Mouse (Mus musculus) heart, adult 8-10 months (tissue): ENCODE measurements around the gene Trappc4. TPM values are rescaled to one million over a fixed set of nuclear protein-coding genes. Genes with fewer than 3 reads are reported as not detected.
"Not testable (repeated sequence)": the region's sequence is repeated elsewhere in the genome, so short reads cannot be mapped to it uniquely, and the experiment has no call there.

Source experiments
- DNase-seq: peaks from one replicate; pipeline ENCODE4 v3.0.0; 2022; ENCODE audit warnings: low spot score
- total RNA-seq, 4 experiments: library from RNA; stranded (reverse); gene quantifications; 2 replicates each; pipeline ENCODE4 v1.2.4; 2022

The Trappc4 gene
- total RNA-seq = 10 to 100 TPM; 38.3 to 42.9 (median 41.2) TPM

- peak; percentile 95 for DNase-seq
Observed at GRCm38 (mm10) chr9:44406906-44407751, at the start of gene Trappc4, which contains the start of gene Rps25. Gene Trappc4, minus strand, starts transcription at chr9:44407600. Gene Rps25, plus strand, starts transcription at chr9:44407139.

- DNase-seq = no peak
Observed at GRCm38 (mm10) chr9:44454891-44455220, 47.5 kb upstream of the Trappc4 start, which contains the start of gene Upk2. Gene Upk2, minus strand, starts transcription at chr9:44454976.

GRCm38 (mm10) chr9:44454132-44454890, 46.9 kb upstream of the Trappc4 start:
- DNase-seq = peak; percentile 77

GRCm38 (mm10) chr9:44450387-44450786, 43.0 kb upstream of the Trappc4 start:
- DNase-seq = no peak

- not testable (repeated sequence) for DNase-seq
Observed at GRCm38 (mm10) chr9:44444402-44445025, 37.1 kb upstream of the Trappc4 start.

- DNase-seq = no peak
Observed at GRCm38 (mm10) chr9:44440961-44441360, 33.6 kb upstream of the Trappc4 start, which contains the start of gene Foxr1. Gene Foxr1, minus strand, starts transcription at chr9:44441136.

- DNase-seq = no peak
Observed at GRCm38 (mm10) chr9:44435747-44436146, 28.3 kb upstream of the Trappc4 start.

- no peak for DNase-seq
Observed at GRCm38 (mm10) chr9:44432577-44433185, 25.3 kb upstream of the Trappc4 start.

- no peak for DNase-seq
Observed at GRCm38 (mm10) chr9:44423576-44423975, 16.2 kb upstream of the Trappc4 start.

GRCm38 (mm10) chr9:44420280-44420898, 13.0 kb upstream of the Trappc4 start:
- no peak for DNase-seq

GRCm38 (mm10) chr9:44419730-44420129, 12.3 kb upstream of the Trappc4 start:
- DNase-seq = not testable (repeated sequence)

GRCm38 (mm10) chr9:44418519-44419385, 11.4 kb upstream of the Trappc4 start, which contains the start of gene Ccdc84:
Gene Ccdc84, minus strand, starts transcription at chr9:44418569.
- DNase-seq = no peak

- DNase-seq = peak; percentile 96
Observed at GRCm38 (mm10) chr9:44417892-44418363, 10.5 kb upstream of the Trappc4 start.

GRCm38 (mm10) chr9:44417156-44417891, 9.9 kb upstream of the Trappc4 start:
- no peak for DNase-seq

- no peak for DNase-seq
Observed at GRCm38 (mm10) chr9:44412781-44413180, 5.4 kb upstream of the Trappc4 start.

- DNase-seq = no peak
Observed at GRCm38 (mm10) chr9:44412306-44412705, 4.9 kb upstream of the Trappc4 start.

GRCm38 (mm10) chr9:44411601-44412130, 4.3 kb upstream of the Trappc4 start:
- DNase-seq = no peak

GRCm38 (mm10) chr9:44410647-44411336, 3.4 kb upstream of the Trappc4 start:
- DNase-seq = no peak
